Mouse (Mus musculus): Measurements from ENCODE around the gene Tinf2. TPM values are rescaled to one million over a fixed set of nuclear protein-coding genes. Genes with fewer than 3 reads are reported as not detected.

The Tinf2 gene
- total RNA-seq, 1 experiment: 26.1 TPM

DNA sequence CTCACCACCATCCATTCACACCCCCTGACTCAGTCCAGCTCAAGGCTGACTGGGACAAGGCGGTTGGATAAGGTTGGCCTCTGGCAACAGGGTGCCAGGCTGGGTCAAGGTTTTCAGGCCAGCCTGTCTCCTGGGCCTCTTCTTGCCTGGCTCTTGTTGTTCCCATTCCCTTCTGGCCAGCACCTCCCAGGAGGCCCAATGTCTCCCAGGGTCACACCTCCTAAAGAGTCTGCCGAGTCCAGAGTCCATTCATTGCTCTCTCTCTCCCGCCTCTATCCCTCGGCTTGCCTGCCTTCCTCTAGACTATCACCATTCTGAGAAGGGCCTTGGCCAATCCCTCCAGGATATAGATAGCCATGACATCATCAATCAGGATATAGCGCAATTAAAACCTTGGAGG lies 23.6 kb downstream of the Tinf2 start:
- in situ Hi-C loops (cut with MboI; ENCODE audit: low sequenced_read_pairs in 2 of 2, unreplicated experiment in 2 of 2): no loop called here
- TF ChIP-seq ZNF384 (IDR thresholded peaks at IDR 0.05; ENCODE audit: low read depth, low read length) (no peak), ZC3H11A (IDR thresholded peaks at IDR 0.05; ENCODE audit: borderline replicate concordance, low read depth, low read length) (no peak), HCFC1 (IDR thresholded peaks at IDR 0.05; ENCODE audit: borderline replicate concordance, insufficient read depth, low read length) (no peak), MAFK (IDR thresholded peaks at IDR 0.05; ENCODE audit: insufficient read depth, low read depth, low read length) (no peak), CHD2 (IDR thresholded peaks at IDR 0.05; ENCODE audit: low read depth, low read length) (no peak)
- no peak overlapping the region for H3K4me3 ChIP-seq (ENCODE audit: insufficient read depth in 1 of 2, low read depth in 1 of 2, low read length in 2 of 2, poor library complexity in 1 of 2, severe bottlenecking in 1 of 2)
- DNase-seq (ENCODE audit: low read depth, low spot score): no peak
- no peak overlapping the region for H3K27ac ChIP-seq (ENCODE audit: insufficient read depth, low read depth, low read length, poor library complexity, severe bottlenecking)
- H3K9me3 ChIP-seq (ENCODE audit: control insufficient read depth, insufficient read depth, low read depth, low read length): no peaks in the 10 kb centered on the region
- peaks cover 8% of the 10 kb centered on the region for H3K36me3 ChIP-seq (ENCODE audit: control insufficient read depth, insufficient read depth, low read length, poor library complexity, severe bottlenecking)
- 0 out of 4 replicates have a peak, but pooled peaks cover 0 to 2% of the 10 kb centered on the region in 2 experiments for H3K4me1 ChIP-seq (ENCODE audit: control insufficient read depth in 2 of 2, insufficient read depth in 2 of 2, low read length in 2 of 2, poor library complexity in 1 of 2)
- H3K9ac ChIP-seq (ENCODE audit: insufficient read depth, low read depth, low read length, poor library complexity, severe bottlenecking): no peak overlapping the region

DNA sequence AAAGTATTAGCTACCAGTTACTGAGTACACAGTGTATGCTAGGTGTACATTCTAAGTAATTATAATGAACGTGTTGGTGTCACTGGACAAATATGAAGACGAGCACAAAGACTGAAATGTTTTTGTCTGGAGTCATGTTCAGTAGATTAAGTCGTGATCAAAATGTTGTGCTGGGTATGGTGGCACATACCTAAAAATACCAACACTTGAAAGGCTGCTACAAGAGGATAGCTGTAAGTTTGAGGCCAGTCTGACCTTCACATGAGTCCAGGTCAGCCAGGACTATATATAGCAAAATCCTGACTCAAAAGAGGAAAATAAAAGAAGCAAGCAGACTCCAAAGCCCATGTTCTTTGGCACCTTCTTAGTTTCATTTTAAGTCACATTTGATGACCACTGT lies 24.7 kb downstream of the Tinf2 start:
- H3K9me3 ChIP-seq (ENCODE audit: control insufficient read depth, insufficient read depth, low read depth, low read length): no peaks in the 10 kb centered on the region
- H3K4me3 ChIP-seq (ENCODE audit: insufficient read depth in 1 of 2, low read depth in 1 of 2, low read length in 2 of 2, poor library complexity in 1 of 2, severe bottlenecking in 1 of 2): no peak overlapping the region
- TF ChIP-seq ZNF384 (IDR thresholded peaks at IDR 0.05; ENCODE audit: low read depth, low read length) (no peak), MAFK (IDR thresholded peaks at IDR 0.05; ENCODE audit: insufficient read depth, low read depth, low read length) (no peak), CHD2 (IDR thresholded peaks at IDR 0.05; ENCODE audit: low read depth, low read length) (no peak), ZC3H11A (IDR thresholded peaks at IDR 0.05; ENCODE audit: borderline replicate concordance, low read depth, low read length) (no peak), HCFC1 (IDR thresholded peaks at IDR 0.05; ENCODE audit: borderline replicate concordance, insufficient read depth, low read length) (no peak)
- H3K4me1 ChIP-seq (ENCODE audit: control insufficient read depth in 2 of 2, insufficient read depth in 2 of 2, low read length in 2 of 2, poor library complexity in 1 of 2): 0 out of 4 replicates have a peak, but pooled peaks cover 0 to 2% of the 10 kb centered on the region in 2 experiments
- DNase-seq (ENCODE audit: low read depth, low spot score): no peak
- H3K9ac ChIP-seq (ENCODE audit: insufficient read depth, low read depth, low read length, poor library complexity, severe bottlenecking): no peak overlapping the region
- in situ Hi-C loops (cut with MboI; ENCODE audit: low sequenced_read_pairs in 2 of 2, unreplicated experiment in 2 of 2): no loop called here
- peaks cover 4% of the 10 kb centered on the region for H3K36me3 ChIP-seq (ENCODE audit: control insufficient read depth, insufficient read depth, low read length, poor library complexity, severe bottlenecking)
- H3K27ac ChIP-seq (ENCODE audit: insufficient read depth, low read depth, low read length, poor library complexity, severe bottlenecking): no peak overlapping the region

DNA sequence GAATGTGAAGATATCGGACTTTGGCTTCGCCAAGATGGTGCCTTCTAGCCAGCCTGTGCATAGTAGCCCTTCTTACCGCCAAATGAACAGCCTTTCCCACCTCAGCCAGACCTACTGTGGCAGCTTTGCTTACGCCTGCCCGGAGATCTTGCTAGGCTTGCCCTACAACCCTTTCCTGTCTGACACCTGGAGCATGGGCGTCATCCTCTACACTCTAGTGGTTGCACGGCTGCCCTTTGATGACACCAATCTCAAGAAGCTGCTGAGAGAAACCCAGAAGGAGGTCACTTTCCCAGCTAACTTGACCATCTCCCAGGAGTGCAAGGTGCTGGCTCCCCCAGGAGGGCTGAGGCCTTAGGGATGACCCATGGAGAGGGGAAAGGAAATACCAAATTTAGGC lies 30.1 kb downstream of the Tinf2 start:
- Histone ChIP-seq H3K36me3 (ENCODE audit: control insufficient read depth, insufficient read depth, low read length, poor library complexity, severe bottlenecking) (no peaks in the 10 kb centered on the region), H3K4me3 (ENCODE audit: insufficient read depth in 1 of 2, low read depth in 1 of 2, low read length in 2 of 2, poor library complexity in 1 of 2, severe bottlenecking in 1 of 2) (no peak overlapping the region), H3K27ac (ENCODE audit: insufficient read depth, low read depth, low read length, poor library complexity, severe bottlenecking) (no peak overlapping the region), H3K4me1 (ENCODE audit: control insufficient read depth in 2 of 2, insufficient read depth in 2 of 2, low read length in 2 of 2, poor library complexity in 1 of 2) (peaks cover 0 to under 1% of the 10 kb centered on the region in 2 experiments; a peak in 1 of 4 replicates), H3K9me3 (ENCODE audit: control insufficient read depth, insufficient read depth, low read depth, low read length) (no peaks in the 10 kb centered on the region), H3K9ac (ENCODE audit: insufficient read depth, low read depth, low read length, poor library complexity, severe bottlenecking) (no peak overlapping the region)
- DNase-seq (ENCODE audit: low read depth, low spot score): no peak
- no peak for TF ChIP-seq ZC3H11A (IDR thresholded peaks at IDR 0.05; ENCODE audit: borderline replicate concordance, low read depth, low read length)
- TF ChIP-seq HCFC1 (IDR thresholded peaks at IDR 0.05; ENCODE audit: borderline replicate concordance, insufficient read depth, low read length): no peak
- no peak for TF ChIP-seq MAFK (IDR thresholded peaks at IDR 0.05; ENCODE audit: insufficient read depth, low read depth, low read length)
- TF ChIP-seq ZNF384 (IDR thresholded peaks at IDR 0.05; ENCODE audit: low read depth, low read length): no peak
- in situ Hi-C loops (cut with MboI; ENCODE audit: low sequenced_read_pairs in 2 of 2, unreplicated experiment in 2 of 2): no loop called here

DNA sequence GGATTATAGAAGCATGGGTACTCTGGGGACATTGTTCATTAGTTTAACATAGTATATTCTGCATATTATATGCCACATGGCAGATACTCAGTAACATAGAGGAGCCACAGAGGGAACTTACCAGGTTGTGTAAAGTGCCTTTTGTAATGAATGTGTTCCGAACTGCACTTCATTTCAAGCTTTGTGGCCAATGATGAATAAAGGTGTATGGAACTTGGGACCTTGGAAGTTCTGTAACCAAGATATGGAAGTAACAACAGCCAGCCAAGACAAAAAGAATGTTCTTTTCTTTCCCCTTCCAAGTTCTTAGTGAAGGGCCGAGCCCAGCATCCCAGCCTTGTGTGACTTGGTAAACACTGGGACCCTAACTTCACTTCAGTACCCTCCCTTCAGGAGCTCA lies 31.7 kb downstream of the Tinf2 start, which contains the start of gene Tssk4:
Tssk4 (plus strand) TSS at position 301 of the 400 bp plus-strand sequence.
- no peak within 1 kb of the TSS for H3K9ac ChIP-seq (ENCODE audit: insufficient read depth, low read depth, low read length, poor library complexity, severe bottlenecking)
- H3K27ac ChIP-seq (ENCODE audit: insufficient read depth, low read depth, low read length, poor library complexity, severe bottlenecking): no peak within 1 kb of the TSS
- no peak for DNase-seq (ENCODE audit: low read depth, low spot score)
- H3K36me3 ChIP-seq (ENCODE audit: control insufficient read depth, insufficient read depth, low read length, poor library complexity, severe bottlenecking): no peaks in the 10 kb centered on the region
- peaks cover under 1 to 6% of the 10 kb centered on the region in 2 experiments; a peak in 1 of 4 replicates for H3K4me1 ChIP-seq (ENCODE audit: control insufficient read depth in 2 of 2, insufficient read depth in 2 of 2, low read length in 2 of 2, poor library complexity in 1 of 2)
- in situ Hi-C loops (cut with MboI; ENCODE audit: low sequenced_read_pairs in 2 of 2, unreplicated experiment in 2 of 2): no loop called here
- no peaks in the 10 kb centered on the region for H3K9me3 ChIP-seq (ENCODE audit: control insufficient read depth, insufficient read depth, low read depth, low read length)
- no peak within 1 kb of the TSS for H3K4me3 ChIP-seq (ENCODE audit: insufficient read depth in 1 of 2, low read depth in 1 of 2, low read length in 2 of 2, poor library complexity in 1 of 2, severe bottlenecking in 1 of 2)
- TF ChIP-seq ZNF384 (IDR thresholded peaks at IDR 0.05; ENCODE audit: low read depth, low read length) (no peak), CHD2 (IDR thresholded peaks at IDR 0.05; ENCODE audit: low read depth, low read length) (no peak), HCFC1 (IDR thresholded peaks at IDR 0.05; ENCODE audit: borderline replicate concordance, insufficient read depth, low read length) (no peak), ZC3H11A (IDR thresholded peaks at IDR 0.05; ENCODE audit: borderline replicate concordance, low read depth, low read length) (no peak), MAFK (IDR thresholded peaks at IDR 0.05; ENCODE audit: insufficient read depth, low read depth, low read length) (no peak)
